Mouse (Mus musculus) CH12.LX (cell line): ENCODE measurements around the gene Arl15. TPM values are rescaled to one million over a fixed set of nuclear protein-coding genes. Genes with fewer than 3 reads are reported as not detected.

Source experiments
- DNase-seq: peaks from one replicate; pipeline ENCODE4 v3.0.0-alpha.2; 2013; ENCODE audit errors: extremely low read depth
- H3K27ac ChIP-seq: 2 replicates; pipeline ENCODE4 v1.5.1; 2012; ENCODE audit warnings: low read depth, mild to moderate bottlenecking, control low read depth, moderate library complexity; ENCODE audit not compliant: insufficient read depth
- H3K27me3 ChIP-seq: replicated peaks from 2 replicates; pipeline ENCODE3; 2012; ENCODE audit warnings: inconsistent platforms
- H3K36me3 ChIP-seq, 2 experiments: replicated peaks in 1 of 2; 2 replicates each; pipeline versions ENCODE3 to v1.6.1; 2012; ENCODE audit warnings: inconsistent platforms in 1 of 2, low read length in 1 of 2, mild to moderate bottlenecking in 1 of 2, mixed read lengths in 1 of 2, moderate library complexity in 1 of 2; ENCODE audit not compliant: control insufficient read depth in 1 of 2, insufficient read depth in 1 of 2
- H3K4me1 ChIP-seq, 2 experiments: 2 replicates each; pipeline ENCODE4 v1.6.1; 2012; ENCODE audit warnings: inconsistent platforms in 1 of 2, moderate library complexity in 1 of 2; ENCODE audit not compliant: insufficient read depth in 2 of 2, control insufficient read depth in 1 of 2
- H3K4me2 ChIP-seq: 2 replicates; pipeline ENCODE4 v1.6.1; 2012; ENCODE audit warnings: low read depth, mild to moderate bottlenecking, control low read depth; ENCODE audit not compliant: poor library complexity, insufficient read depth, severe bottlenecking
- H3K4me3 ChIP-seq, 3 experiments: fragments of 150-350 bp in 1 of 3; sonication (generic) in 1 of 3; replicated peaks in 1 of 3; 2 replicates each; pipeline versions ENCODE3 to v1.5.1; 2011 to 2012; ENCODE audit warnings: low read depth in 2 of 3, low read length in 2 of 3, mild to moderate bottlenecking in 2 of 3, moderate library complexity in 2 of 3, control low read depth in 1 of 3, improper control_type of control experiment in 1 of 3, inconsistent platforms in 1 of 3, mixed read lengths in 1 of 3; ENCODE audit not compliant: poor library complexity in 1 of 3
- H3K79me2 ChIP-seq: replicated peaks from 2 replicates; pipeline ENCODE4 v1.6.1; 2012; ENCODE audit warnings: mild to moderate bottlenecking, moderate library complexity; ENCODE audit not compliant: control insufficient read depth, poor library complexity, insufficient read depth, severe bottlenecking; ENCODE audit errors: extremely low read depth
- H3K9ac ChIP-seq: 2 replicates; pipeline ENCODE4 v1.6.1; 2012; ENCODE audit warnings: low read depth, mild to moderate bottlenecking, control low read depth, moderate library complexity; ENCODE audit not compliant: insufficient read depth
- H3K9me3 ChIP-seq: replicated peaks from 2 replicates; pipeline ENCODE3; 2012; ENCODE audit warnings: low read length, inconsistent platforms, mixed read lengths
- CHD1 ChIP-seq: IDR thresholded peaks from 2 replicates; pipeline ENCODE4 v1.6.1; 2012; ENCODE audit warnings: low read depth, low read length, improper control_type of control experiment, inconsistent platforms
- CHD2 ChIP-seq: IDR thresholded peaks from 2 replicates; pipeline ENCODE4 v1.6.1; 2011; ENCODE audit warnings: low read length, improper control_type of control experiment
- CTCF ChIP-seq, 2 experiments: IDR thresholded peaks in 1 of 2; conservative IDR thresholded peaks in 1 of 2; 2 replicates each; pipeline ENCODE4 v1.5.1; 2011 to 2012; ENCODE audit warnings: low read depth in 2 of 2, low read length in 2 of 2, improper control_type of control experiment in 1 of 2, inconsistent platforms in 1 of 2, mild to moderate bottlenecking in 1 of 2, moderate library complexity in 1 of 2
- E2F4 ChIP-seq: IDR thresholded peaks from 2 replicates; pipeline ENCODE4 v1.6.1; 2011; ENCODE audit warnings: low read depth, low read length, improper control_type of control experiment; ENCODE audit not compliant: insufficient replicate concordance
- ELF1 ChIP-seq: IDR thresholded peaks from 2 replicates; pipeline ENCODE4 v1.6.1; 2014; ENCODE audit warnings: low read depth, mild to moderate bottlenecking, inconsistent platforms, low read length, improper control_type of control experiment
- EP300 ChIP-seq: IDR thresholded peaks from 2 replicates; pipeline ENCODE4 v1.6.1; 2011; ENCODE audit warnings: low read length, improper control_type of control experiment
- HCFC1 ChIP-seq: IDR thresholded peaks from 2 replicates; pipeline ENCODE4 v1.6.1; 2012; ENCODE audit warnings: low read depth, mild to moderate bottlenecking, inconsistent platforms, low read length, improper control_type of control experiment
- IRF4 ChIP-seq: IDR thresholded peaks from 2 replicates; pipeline ENCODE4 v1.6.1; 2014; ENCODE audit warnings: low read depth, mild to moderate bottlenecking, inconsistent platforms, low read length, improper control_type of control experiment
- JUND ChIP-seq: conservative IDR thresholded peaks from 2 replicates; pipeline ENCODE4 v1.6.1; 2011; ENCODE audit warnings: low read depth, low read length, improper control_type of control experiment
- KAT2A ChIP-seq: IDR thresholded peaks from 2 replicates; pipeline ENCODE4 v1.6.1; 2012; ENCODE audit warnings: low read length, improper control_type of control experiment, inconsistent platforms; ENCODE audit not compliant: insufficient replicate concordance
- MAX ChIP-seq: IDR thresholded peaks from 2 replicates; pipeline ENCODE4 v1.6.1; 2011; ENCODE audit warnings: low read length, improper control_type of control experiment
- MAZ ChIP-seq: IDR thresholded peaks from 2 replicates; pipeline ENCODE4 v1.6.1; 2012; ENCODE audit warnings: low read depth, mild to moderate bottlenecking, inconsistent platforms, low read length, improper control_type of control experiment, moderate library complexity
- MEF2A ChIP-seq: IDR thresholded peaks from 2 replicates; pipeline ENCODE4 v1.6.1; 2014; ENCODE audit warnings: low read depth, mild to moderate bottlenecking, inconsistent platforms, low read length, improper control_type of control experiment, borderline replicate concordance
- MXI1 ChIP-seq: IDR thresholded peaks from 2 replicates; pipeline ENCODE4 v1.6.1; 2011; ENCODE audit warnings: mild to moderate bottlenecking, low read depth, low read length, improper control_type of control experiment
- MYC ChIP-seq: IDR thresholded peaks from 2 replicates; pipeline ENCODE4 v1.6.1; 2011; ENCODE audit warnings: low read depth, mild to moderate bottlenecking, improper control_type of control experiment, low read length
- NRF1 ChIP-seq: IDR thresholded peaks from 2 replicates; pipeline ENCODE4 v1.6.1; 2014; ENCODE audit warnings: low read depth, mild to moderate bottlenecking, inconsistent platforms, low read length, improper control_type of control experiment, moderate library complexity
- PAX5 ChIP-seq: IDR thresholded peaks from 2 replicates; pipeline ENCODE4 v1.6.1; 2012; ENCODE audit warnings: low read length, inconsistent platforms, mixed read lengths
- RAD21 ChIP-seq: IDR thresholded peaks from 2 replicates; pipeline ENCODE4 v1.6.1; 2011; ENCODE audit warnings: low read depth, mild to moderate bottlenecking, low read length, improper control_type of control experiment, moderate library complexity
- SMC3 ChIP-seq: IDR thresholded peaks from 2 replicates; pipeline ENCODE4 v1.6.1; 2011; ENCODE audit warnings: low read depth, low read length, improper control_type of control experiment
- TCF12 ChIP-seq: IDR thresholded peaks from 2 replicates; pipeline ENCODE4 v1.6.1; 2014; ENCODE audit warnings: low read depth, mild to moderate bottlenecking, inconsistent platforms, low read length, improper control_type of control experiment
- UBTF ChIP-seq: IDR thresholded peaks from 2 replicates; pipeline ENCODE4 v1.6.1; 2012; ENCODE audit warnings: low read depth, mild to moderate bottlenecking, inconsistent platforms, low read length, improper control_type of control experiment, moderate library complexity
- ZC3H11A ChIP-seq: IDR thresholded peaks from 2 replicates; pipeline ENCODE4 v1.6.1; 2012; ENCODE audit warnings: low read depth, mild to moderate bottlenecking, inconsistent platforms, low read length, improper control_type of control experiment
- ZKSCAN1 ChIP-seq: IDR thresholded peaks from 2 replicates; pipeline ENCODE4 v1.6.1; 2012; ENCODE audit warnings: low read depth, inconsistent platforms, low read length, improper control_type of control experiment, borderline replicate concordance
- ZMIZ1 ChIP-seq: IDR thresholded peaks from 2 replicates; pipeline ENCODE4 v1.6.1; 2012; ENCODE audit warnings: low read depth, mild to moderate bottlenecking, inconsistent platforms, low read length, improper control_type of control experiment
- ZNF384 ChIP-seq: IDR thresholded peaks from 2 replicates; pipeline ENCODE4 v1.6.1; 2012; ENCODE audit warnings: low read depth, low read length, improper control_type of control experiment, inconsistent platforms
- dilution Hi-C: fragments of 300-500 bp; cut with MboI; formaldehyde crosslinking; loops from 2 replicates; pipeline ENCODE4 v1.14.3; 2020; ENCODE audit warnings: low sequenced_read_pairs; ENCODE audit not compliant: extremely low pct_unique_long_range_greater_than_20kb, extremely low pct_ligation_motif_present
- in situ Hi-C: fragments of 300-500 bp; cut with MboI; formaldehyde crosslinking; loops from 3 replicates; pipeline ENCODE4 v1.14.3; 2019; ENCODE audit warnings: low sequenced_read_pairs, low pct_ligation_motif_present, low pct_unique_long_range_greater_than_20kb, mixed read lengths
- polyA plus RNA-seq: library from polyadenylated mRNA; unstranded; fragments of >175 nt; gene quantifications from 2 replicates; pipeline ENCODE4 v1.2.1, GENCODE M21; 2012; ENCODE audit warnings: low read depth; ENCODE audit not compliant: insufficient read length
- total RNA-seq, 2 experiments: library from RNA; depleted of rRNA; stranded (reverse); fragments of 300-350 nt in 1 of 2; fragments of >200 nt in 1 of 2; gene quantifications; 2 replicates each; pipeline ENCODE4 v1.2.3; 2012 to 2014

Gene Arl15
- total and polyA plus RNA-seq, 3 experiments, result 2.2 to 5.2 (median 4.8) TPM

- H3K27me3 ChIP-seq, result no peaks in the 10 kb centered on the region
- in situ Hi-C loops (no loop called here), dilution Hi-C loops (no loop called here)
- no peaks in the 10 kb centered on the region for H3K9me3 ChIP-seq
- no peaks in the 10 kb centered on the region for H3K4me1 ChIP-seq
- peaks cover 0 to 6% of the 10 kb centered on the region in 2 experiments for H3K36me3 ChIP-seq
- no peaks in the 10 kb centered on the region for H3K79me2 ChIP-seq
- H3K27ac ChIP-seq, result no peak overlapping the region
- H3K9ac ChIP-seq, result no peak overlapping the region
- H3K4me2 ChIP-seq, result no peak overlapping the region
- no peak overlapping the region for H3K4me3 ChIP-seq
- DNase-seq, result no peak
- no peak for TF ChIP-seq TCF12
- no peak for TF ChIP-seq SMC3
- TF ChIP-seq ZKSCAN1, result no peak
- TF ChIP-seq ZC3H11A, result no peak
- TF ChIP-seq CTCF (conservative IDR thresholded peaks at IDR 0.05 in 1 of 2, IDR thresholded peaks at IDR 0.05 in 1 of 2; ENCODE audit: low read depth in 2 of 2, low read length in 2 of 2), result no peak
- no peak for TF ChIP-seq CHD1
- no peak for TF ChIP-seq HCFC1
- TF ChIP-seq JUND, result no peak
- no peak for TF ChIP-seq PAX5
- no peak for TF ChIP-seq KAT2A
- no peak for TF ChIP-seq IRF4
- no peak for TF ChIP-seq MAX
Observed at GRCm38 (mm10) chr13:114004191-114004590, 209.9 kb downstream of the Arl15 start.

- Histone ChIP-seq H3K27ac (no peak overlapping the region), H3K4me1 (no peaks in the 10 kb centered on the region), H3K36me3 (peaks cover 0 to 7% of the 10 kb centered on the region in 2 experiments), H3K9me3 (no peaks in the 10 kb centered on the region), H3K4me3 (no peak overlapping the region), H3K27me3 (no peaks in the 10 kb centered on the region), H3K9ac (no peak overlapping the region), H3K79me2 (no peaks in the 10 kb centered on the region), H3K4me2 (no peak overlapping the region)
- in situ Hi-C loops (no loop called here), dilution Hi-C loops (no loop called here)
- DNase-seq, result no peak
- TF ChIP-seq IRF4 (no peak), CHD2 (no peak), SMC3 (no peak), ZNF384 (no peak), MAZ (no peak), ELF1 (no peak), MXI1 (no peak), MAX (no peak), ZKSCAN1 (no peak), E2F4 (no peak), NRF1 (no peak), EP300 (no peak), TCF12 (no peak), UBTF (no peak), RAD21 (no peak), MEF2A (no peak), MYC (no peak), ZMIZ1 (no peak), JUND (no peak)
Observed at GRCm38 (mm10) chr13:114009786-114010185, 215.5 kb downstream of the Arl15 start.
